Mouse (Mus musculus) adrenal gland, postnatal 25 days (tissue): ENCODE results near the gene Lbh. TPM values are rescaled to one million over a fixed set of nuclear protein-coding genes. Genes with fewer than 3 reads are reported as not detected.

ENCODE experiments used
- DNase-seq: peaks from one replicate; pipeline ENCODE4 v3.0.0; 2021; ENCODE audit warnings: mixed read lengths
- total RNA-seq: library from RNA; stranded (reverse); gene quantifications from 2 replicates; pipeline ENCODE4 v1.2.3, GENCODE M21; 2021

Gene Lbh
- total RNA-seq, 1 experiment from 2014 or later = 26.2 TPM

DNA sequence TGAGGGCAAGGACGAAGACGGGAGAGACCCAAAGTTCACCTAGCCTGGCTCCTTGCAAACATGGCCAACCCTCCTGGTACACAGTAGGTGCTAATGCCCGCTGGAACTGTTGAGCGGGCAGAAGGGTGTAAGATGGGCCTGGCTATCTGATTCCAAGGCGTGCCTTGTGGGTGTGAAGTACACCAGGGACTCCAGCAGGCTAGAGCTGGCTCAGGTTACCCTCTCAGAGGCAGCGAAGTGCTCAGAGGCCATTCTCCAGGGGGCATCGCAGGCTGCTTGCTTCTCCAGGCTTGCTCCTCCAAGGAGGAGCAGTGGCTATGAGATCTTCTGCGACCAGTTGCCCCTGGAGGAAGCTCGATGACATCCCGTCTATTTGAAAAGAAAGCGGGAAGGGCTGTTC lies 6.8 kb upstream of the Lbh start:
- DNase-seq = no peak

DNA sequence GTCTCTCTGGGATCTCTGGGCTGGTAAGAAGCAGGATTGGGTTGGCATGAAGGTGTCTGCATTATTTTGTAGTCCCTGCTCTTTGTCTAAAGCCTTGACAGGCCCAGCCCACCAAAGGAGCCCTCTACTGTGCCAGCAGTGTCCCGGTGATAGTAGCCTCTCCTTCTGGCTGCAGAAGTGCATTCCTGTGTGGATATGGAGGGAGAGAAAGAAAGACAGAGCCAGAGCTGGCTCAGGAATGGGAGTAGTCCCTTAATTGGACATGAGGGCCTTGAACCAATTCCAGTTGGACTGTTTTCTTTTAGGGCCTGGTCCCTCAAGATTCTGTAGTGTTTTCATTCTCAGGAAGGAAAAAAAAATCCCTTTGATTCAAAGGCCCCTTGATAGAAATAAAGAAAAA lies 6.4 kb upstream of the Lbh start:
- DNase-seq = no peak

DNA sequence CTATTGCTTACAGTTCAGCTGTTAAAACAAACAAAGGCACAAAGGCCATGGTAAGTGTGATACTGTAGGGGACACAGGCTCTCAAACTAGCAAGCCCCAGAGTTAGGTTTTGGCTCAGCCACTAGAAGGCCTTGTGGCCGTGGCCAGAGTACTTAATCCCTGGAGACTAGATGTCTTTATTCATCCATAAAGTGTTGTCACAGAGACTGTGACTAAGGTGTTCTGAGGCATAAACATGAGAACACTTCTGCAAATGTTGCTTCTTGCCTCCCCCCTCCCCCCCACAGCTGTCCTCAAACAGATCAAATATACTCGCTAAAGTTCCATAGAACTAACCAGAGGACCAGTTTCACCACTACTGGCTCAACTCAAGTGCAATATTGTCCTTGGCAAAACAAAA lies 4.0 kb upstream of the Lbh start:
- DNase-seq = no peak

DNA sequence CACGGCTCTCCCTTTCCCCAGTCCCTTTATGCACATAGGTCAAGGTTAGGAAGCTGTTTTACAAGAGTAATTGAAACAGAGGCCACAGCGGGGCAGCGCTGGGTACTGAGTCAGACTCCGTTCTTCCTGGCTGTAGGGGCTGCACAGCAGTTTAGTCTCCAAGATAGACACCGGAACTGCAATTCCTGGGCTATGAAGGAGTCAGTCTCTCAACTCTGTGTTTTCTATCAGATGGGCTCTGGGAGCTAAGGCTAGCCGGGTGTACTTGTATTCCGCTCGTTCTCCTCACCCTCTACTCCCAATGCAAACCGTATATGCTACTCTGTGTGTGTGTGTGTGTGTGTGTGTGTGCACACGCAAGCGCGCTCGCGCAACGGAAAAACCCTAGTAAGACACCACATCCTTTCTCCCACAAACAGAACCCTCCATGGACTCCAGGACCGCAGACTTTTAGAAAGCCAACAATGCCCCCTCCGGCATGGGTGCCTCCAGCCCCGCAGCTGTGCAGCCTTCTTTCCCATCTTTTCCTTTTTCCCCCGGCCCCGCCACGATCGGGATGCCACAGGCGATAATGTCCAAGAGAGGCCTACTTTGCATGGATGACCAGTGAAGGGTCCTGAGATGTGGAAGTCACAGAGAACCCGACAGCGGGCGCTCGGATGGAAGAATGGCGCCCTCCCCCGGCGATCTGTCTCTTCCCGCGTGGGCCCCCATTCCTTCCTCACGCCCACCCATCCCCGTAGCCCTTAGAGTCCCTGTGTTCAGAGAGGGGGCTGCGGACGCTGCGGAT lies 669 bp upstream of the Lbh start:
- DNase-seq = peak; percentile 61

DNA sequence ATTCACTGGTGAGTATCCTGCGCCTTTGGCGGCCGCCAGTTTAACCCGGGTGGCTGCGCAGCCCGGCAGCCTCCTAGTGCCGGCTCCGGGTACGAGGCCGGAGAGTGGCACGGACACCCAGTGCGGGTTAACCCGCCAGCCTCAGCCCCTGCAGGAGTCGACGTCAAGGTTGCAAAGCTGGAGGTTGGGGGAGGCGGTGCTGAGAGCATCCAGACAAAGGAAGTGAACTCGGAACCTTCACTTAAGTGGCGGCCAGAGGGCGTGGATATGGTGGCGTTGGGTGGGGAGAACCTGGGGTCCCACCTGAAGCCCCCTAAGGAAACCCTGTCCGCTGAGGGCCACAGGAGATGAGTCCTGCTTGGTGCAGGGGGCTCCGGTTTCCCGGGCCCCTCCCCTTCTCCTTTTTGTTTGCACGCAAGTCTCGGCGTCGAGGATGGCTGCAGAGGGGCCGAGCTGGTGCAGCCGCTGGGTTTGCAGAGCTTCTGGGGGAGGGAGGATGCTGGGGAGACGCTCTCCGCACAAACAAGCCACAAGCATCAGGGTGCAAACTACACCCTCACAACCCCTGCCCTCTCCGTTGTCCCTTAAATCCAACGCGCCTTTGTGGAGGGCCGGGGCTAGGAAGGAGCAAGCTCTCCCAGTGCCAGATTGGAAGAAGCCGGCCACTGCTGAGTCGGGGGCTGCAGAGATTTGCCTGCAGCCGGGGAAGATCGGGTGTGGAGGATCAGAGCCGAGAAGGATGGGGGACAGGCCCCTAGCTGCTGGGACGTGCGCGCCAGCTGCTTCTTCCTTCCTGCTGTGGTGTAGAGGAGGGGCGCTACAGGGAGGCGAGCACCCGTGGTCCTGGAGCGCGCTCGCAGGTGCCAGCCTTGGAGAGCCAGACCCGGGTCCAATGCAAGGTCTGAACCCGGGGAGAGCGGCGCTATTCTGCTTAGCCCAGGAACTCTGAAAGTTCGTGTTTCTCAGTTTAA lies 751 bp downstream of the Lbh start:
- DNase-seq = peak; percentile 44

DNA sequence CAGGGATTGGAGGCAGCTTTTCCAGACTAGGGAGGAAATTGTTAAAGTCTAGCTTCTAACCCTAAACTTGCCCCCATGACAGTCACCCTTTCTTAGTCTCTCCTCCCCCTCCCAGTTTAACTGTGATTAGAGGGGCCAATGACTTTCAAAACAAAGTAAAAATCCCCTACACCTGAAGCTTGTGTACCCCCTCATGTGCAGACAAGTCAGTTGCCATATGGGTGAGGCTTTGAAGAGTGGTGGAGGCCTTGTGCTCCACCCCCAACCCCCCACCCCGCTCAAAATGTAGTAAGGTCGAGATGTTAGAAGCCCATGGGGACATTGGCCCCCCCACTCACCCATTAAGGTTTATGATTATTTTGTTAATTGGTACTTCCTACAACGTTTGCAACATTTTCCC lies 1.5 kb downstream of the Lbh start:
- no peak for DNase-seq

DNA sequence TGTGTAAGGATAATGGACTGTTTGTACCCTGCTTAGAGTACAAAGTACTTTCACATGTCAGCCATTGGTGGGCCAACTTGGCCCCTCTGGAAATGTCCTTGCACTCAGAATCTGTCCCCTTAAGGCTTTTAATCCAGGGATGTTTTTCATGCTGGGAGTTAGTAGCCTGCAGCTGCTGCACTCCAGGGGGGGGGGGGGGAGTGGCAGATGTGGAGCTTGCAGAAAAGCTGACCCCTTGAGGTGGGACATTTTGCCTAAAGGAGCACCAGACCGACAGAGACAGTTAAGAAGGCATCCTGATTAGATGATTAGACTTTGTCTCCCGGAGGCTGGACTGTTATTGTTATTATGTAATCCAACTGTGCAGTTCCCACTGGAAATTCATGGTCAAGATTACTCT lies 2.3 kb downstream of the Lbh start:
- DNase-seq = no peak

DNA sequence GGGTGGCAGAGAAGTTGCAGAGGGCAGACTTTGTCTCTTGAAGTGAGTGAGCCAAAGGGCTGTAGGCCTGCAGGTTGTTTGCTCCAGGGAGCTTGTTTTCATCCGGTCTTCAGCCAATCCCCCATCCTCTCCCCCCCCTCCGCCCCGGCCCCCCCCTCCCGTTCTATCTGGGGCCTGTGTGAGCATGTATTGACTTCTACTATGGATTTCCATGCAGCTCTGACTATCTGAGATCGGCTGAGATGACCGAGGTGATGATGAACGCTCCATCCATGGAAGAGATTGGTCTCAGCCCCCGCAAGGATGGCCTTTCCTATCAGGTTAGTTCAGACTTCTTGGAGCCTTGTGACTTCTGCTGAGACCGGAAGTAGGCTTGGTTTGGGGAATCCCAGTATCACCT lies 2.9 kb downstream of the Lbh start:
- DNase-seq = no peak

DNA sequence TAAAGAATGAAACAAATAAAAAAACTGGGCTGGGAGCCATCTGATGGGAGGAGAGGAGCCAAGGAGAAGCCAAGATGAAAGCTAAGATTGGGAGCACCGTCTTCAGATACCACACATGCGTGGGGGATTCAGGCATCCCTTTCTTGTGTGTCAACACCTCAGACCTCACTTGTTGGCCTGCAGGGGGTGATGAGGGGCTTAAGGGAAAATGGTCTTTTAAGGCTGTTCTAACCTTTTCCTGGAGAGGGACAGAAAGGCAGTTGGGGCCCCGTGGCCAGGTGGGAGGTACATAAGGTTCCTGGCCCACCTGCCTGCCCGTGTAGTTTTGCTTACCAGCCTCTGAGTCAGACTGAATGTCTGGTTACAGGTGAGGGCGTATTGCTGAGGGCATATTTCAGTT lies 4.1 kb downstream of the Lbh start:
- no peak for DNase-seq

DNA sequence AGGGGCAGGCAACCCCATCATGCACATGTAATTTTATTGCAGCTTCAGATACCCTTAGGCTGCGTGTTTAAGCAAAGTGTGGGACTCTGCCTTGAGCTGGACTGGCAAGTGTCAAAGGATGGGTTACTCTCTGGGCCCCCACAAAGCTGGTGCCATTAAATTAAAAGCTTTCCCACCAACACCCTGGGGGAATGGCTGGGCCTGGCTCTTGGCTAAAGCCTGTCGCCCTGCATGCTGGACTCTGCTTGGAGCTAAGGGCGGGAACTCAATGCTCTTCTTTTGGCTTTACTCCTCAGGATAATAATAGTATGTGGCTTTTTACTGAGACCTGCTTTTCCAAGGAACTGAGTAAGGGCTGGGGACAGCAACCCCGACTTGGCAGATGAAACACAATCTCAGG lies 5.2 kb downstream of the Lbh start:
- DNase-seq = no peak

DNA sequence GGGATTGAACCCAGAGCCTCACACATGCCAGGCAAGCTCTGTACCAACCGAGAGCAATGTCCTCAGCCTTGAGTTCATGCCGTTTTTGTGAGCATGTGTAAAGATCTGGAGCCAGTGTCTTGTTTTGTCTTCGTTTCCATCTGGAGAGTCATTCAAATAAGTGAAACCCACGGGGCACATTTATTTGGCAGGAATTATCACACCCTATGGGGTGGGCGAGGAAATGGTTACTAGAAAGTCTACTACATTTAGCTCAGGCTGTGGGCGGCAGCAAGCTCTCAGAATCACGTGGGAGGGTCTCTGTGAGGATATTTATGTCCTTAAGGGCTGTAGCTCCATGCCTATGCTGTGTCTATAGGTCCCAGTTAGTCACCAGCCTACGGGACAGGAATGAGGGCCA lies 6.2 kb downstream of the Lbh start:
- DNase-seq = no peak

DNA sequence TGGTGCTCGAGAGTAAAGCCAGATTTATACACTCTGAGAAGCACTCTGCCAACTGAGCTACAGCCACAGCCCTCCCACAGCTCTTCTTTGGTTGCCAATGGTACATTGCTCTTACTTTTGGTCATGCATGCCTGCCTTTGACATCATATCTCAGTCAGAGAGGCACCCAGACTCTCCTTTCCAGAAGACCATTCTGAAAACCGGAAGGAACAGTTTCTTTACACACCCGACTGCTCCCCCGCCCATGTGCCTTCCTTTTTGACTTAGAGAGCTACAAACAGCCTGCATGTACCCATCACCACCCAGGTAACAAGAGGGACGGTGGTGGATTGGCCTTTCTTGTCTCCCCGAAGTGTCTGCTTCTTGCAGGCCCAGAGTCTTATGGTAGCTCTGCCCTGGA lies 7.0 kb downstream of the Lbh start:
- no peak for DNase-seq

DNA sequence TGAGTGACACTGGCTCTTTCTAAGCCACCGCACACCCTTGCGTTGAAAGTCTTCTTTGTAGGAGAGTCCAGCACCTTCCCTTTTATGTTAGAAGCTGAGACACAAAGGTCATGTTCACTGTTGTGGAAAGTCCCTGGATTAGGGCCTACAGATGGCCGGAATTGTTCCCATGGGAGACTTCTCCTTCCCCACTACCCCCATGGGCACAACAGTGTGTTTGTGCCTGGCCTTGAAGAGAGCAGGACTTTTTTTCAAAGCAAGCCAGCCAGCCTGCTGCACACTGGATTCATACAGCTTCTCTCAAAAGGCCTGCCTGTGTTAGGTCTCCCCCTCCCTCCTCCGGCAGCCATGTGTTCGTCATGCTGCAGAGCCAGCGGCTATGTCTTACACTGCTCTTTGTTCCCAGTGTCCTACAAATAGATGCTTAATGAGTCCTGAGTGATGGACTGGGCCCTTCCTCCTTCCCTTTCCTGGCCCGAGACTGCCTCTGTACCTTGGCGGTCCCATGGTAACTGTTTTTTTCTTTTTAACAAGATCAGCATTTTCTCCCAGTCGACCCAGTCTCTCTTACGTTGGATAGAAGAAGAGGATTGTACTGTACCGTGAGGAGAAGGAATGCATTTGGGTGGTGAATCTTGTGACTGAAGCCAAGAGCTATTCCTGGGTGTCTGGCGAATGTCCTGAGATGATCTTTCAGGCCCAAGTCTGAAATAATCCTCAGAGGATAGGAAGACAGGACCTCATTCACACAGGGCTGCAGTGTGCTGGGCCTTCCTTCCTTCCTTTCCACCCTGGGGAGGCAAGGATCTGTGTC lies 7.9 kb downstream of the Lbh start:
- peak; percentile 26 for DNase-seq

DNA sequence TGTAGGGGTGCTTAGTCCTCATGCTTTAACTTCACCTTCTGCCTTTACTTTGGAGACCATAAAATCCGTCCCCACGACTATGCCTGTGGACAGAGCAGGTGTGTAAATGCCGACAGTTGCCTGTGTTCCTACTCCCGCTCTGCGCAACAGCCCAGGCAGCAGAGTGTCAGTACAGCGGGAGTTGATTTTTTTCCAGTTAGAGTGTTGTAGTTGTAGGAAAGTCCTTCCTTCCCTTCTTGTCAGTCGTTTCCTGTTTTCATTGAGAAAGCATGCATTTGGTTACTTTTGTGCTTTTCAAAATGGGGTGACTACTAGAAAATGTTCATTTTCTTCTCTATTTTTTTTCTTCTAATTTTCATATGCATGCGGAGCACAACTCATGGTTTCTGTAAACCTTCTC lies 8.9 kb downstream of the Lbh start:
- DNase-seq = no peak

DNA sequence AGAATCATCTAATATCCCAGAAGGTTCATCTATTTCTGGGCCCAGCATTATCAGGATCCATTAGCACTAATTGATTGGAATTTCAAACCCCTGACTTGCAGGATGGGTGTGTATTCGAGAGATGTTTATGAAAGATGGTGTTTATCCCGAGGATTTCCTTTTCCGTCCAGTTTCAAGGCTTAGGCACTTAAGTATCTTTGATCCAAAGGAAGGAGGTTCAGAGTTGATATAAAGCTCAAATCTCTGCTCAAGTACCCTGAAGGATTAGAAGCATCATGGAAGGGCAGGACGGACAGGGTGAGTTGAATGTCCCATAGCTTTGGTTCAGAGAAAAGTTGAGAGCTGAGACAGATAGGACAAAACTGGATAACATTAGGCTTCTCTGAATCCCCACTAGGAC lies 15.0 kb downstream of the Lbh start:
- DNase-seq = no peak

DNA sequence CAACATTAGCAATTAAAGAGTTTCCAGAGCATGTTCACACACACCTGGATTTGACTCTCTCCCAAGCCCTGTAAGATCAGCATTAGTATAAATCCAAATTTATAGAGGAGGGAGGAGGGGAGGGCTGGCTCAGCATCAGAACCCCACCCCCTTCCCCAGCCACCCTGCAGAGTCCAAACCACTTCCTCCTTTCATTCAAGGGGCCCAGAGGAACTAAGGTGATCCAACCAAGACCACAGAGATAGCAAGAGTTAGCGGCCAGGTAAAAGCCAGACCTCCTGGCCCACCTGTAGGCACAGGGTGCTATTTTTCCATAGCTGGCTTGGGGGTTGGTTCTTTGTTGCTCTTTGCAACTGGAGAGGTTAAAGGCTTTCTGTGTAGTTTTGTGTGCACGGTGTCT lies 16.0 kb downstream of the Lbh start:
- no peak for DNase-seq

DNA sequence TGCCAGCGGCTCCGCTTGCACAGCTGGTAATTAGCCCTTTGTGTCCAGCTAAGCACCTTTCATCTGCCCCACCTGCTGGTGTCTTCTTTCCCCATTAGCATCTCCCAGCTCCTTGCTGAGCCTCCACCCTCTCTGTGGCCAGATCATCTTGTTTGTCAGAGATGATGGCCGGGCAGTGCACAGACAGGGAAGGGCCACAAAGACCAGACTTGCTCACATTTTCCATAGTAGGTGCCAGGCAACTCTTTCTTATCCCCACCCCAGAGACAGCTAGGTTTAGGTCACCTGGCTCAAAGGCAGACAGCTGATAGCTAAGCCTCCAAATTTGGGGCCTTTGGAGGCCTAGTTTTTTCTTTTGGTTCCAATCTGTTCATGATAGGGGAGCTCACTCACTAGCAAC lies 16.5 kb downstream of the Lbh start:
- DNase-seq = no peak

DNA sequence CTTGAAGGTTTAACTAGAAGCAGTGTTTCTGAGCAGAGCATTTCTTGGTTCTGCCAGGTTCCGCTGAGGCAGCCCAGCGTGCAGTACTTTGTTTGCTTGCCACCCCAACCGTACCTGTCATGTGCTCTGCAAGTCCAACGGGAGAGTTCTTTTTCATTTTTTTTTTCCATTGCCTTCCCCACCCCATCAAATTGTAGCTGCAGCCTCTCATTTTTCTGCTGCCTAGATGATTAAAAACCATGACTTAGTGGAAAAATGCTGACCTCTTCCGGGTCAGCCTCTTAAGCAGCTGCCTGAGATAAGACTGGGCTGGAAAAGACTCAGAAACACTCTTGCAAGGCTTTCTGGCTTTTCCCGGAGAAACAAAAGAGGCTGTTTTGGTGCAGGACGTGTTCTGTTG lies 17.8 kb downstream of the Lbh start:
- DNase-seq = no peak

DNA sequence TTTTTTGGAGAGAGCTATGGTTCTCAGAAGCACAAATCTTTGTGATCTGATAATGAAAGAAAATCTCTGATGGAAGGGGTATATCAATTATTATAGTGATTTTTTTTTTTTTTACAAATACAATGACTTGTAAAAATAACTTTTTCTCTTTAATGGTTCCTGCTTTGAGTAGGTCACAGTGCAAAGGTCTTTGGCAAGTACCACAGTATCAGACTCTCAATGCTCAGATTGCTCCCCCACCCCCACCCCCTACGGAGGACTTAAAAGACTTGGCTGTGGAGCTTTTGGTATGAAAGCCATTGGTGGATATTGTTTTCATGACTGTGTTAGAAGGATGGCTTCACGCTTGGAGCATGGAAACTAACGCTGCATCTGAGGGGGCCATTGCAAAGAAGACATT lies 18.2 kb downstream of the Lbh start:
- DNase-seq = no peak

DNA sequence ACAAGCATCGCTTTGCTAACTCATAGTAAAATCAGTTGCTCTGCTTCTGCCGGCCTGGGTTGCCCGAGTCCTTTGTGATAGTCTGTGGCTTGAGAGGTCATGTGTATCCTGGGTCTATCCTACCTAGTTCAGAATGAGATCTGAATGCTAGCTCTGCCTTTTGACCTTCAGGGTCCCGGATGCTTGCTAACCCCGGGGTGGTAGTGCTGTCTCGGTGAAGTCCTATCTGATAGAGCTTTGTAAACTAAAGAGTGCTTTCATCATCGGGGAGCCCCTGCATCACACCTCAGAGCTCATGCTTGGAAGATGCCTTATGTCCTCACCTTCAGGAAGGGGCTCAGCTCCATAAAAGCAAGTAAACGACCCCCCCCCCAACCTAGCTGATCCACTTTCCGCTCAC lies 19.1 kb downstream of the Lbh start:
- DNase-seq = no peak

DNA sequence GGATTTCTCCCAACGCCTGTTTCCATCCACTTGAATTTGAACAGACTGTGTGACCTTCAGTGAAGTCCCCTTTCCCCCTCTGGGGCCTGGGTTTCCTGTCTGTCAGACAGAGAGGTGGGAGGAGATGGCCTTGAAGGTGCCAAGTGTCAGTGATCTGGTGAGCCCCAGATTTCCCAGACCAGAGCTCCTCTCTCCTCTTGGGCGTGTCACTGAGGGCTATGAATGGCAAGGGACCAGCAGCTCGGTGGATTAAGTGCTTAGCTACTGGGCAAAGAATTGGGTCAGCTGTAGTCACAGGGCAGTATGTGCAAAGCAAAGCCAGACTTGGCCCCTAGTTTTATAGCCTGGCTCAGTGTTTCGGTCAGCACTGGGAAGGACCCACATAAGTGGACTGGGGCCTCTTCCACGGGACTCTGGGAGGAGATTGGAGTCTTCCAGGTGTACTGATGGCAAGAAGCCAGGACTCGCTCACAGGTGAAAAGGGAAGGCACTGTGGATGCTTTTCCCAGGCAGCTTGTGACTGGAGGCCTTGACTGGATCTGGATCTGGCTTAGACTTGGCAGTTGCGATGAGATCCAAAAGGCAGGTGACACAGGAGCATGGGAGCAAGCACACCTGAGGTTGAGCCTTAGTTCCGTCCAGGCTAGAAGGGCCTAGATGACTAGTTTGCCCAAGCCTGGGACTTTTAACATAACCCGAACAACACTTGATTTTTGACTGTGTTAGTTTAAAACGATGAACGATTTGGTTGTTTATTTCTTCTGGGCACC lies 20.1 kb downstream of the Lbh start:
- DNase-seq = no peak
